Comparison of ENCODE assay signal across 25 mouse cellular contexts in the genomic region with DNA sequence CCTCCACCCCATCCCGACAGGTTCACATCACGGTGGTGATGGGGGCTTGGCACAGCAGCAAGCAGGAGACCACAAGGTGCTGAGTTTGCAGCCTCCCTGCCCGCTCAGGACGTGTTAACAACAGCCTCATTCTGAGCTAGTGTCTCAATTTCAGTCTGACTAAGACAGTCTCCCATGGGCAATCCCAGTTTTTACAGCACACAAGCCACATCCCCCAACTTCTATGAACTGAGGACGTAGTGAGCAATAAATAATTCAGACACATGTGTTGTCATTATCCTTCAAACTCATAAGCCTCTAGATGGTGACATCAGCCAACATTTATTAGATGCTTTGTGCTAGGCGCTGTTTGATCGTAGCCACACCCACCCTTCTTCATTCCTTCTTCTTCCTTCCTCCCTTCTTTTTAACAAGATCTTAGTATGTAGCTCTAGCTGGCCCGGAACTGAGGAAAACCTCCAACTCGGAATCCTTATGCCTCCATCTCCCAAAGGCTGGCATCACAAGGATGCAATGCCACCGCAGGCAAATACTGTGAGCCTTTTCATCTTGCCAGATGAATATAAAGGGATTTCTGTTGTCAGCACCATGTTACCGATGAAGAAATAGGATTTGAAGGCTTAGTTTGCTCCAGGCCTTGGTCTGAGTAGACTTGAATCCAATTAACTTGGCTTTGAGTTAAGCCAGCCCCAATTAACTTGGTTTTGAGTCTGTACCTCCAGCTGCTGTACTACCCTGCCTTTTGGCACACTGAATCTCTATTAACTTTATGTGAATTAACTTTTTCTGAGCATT.
A peak's percentile ranks its signal among the peaks of the same experiment; 100 is the strongest.
DNase-seq lines count a peak whose midpoint lies in the region; ATAC-seq and TF ChIP-seq lines count a peak whose summit lies in the region.
"Had no signal": no experiment of that assay in that cellular context is flagged by ENCODE, and none has a peak within 500 bp of the region (broad histone marks: within the 10 kb centered on the region; RNA-seq: fewer than 3 reads in every experiment).

No protein-coding gene starts in this region.

- H3K4me3 ChIP-seq in hindbrain, embryonic 16.5 days (ENCODE audit: low read length): no peak overlapping the region
- H3K4me3 ChIP-seq in hindbrain, embryonic 14.5 days (replicated peaks; ENCODE audit: low read length): no peak overlapping the region
- no peak overlapping the region for H3K4me3 ChIP-seq in myocyte
- H3K4me3 ChIP-seq: embryonic facial prominence, embryonic 12.5 days; erythroblast, embryonic 14.5 days; heart, embryonic 10.5 days; hindbrain, embryonic 12.5 days; intestine, embryonic 15.5 days; limb, embryonic 15.5 days; liver, embryonic 15.5 days; neural tube, embryonic 13.5 days had no signal

- no peaks in the 10 kb centered on the region for H3K36me3 ChIP-seq in hindbrain, embryonic 16.5 days (ENCODE audit: control insufficient read depth, insufficient read depth, low read length)
- no peaks in the 10 kb centered on the region for H3K36me3 ChIP-seq in hindbrain, embryonic 14.5 days (replicated peaks; ENCODE audit: control insufficient read depth, insufficient read depth)
- no peaks in the 10 kb centered on the region for H3K36me3 ChIP-seq in myocyte (ENCODE audit: control insufficient read depth, insufficient read depth)
- H3K36me3 ChIP-seq: embryonic facial prominence, embryonic 12.5 days; heart, embryonic 10.5 days; hindbrain, embryonic 12.5 days; intestine, embryonic 15.5 days; limb, embryonic 15.5 days; liver, embryonic 15.5 days; neural tube, embryonic 13.5 days had no signal

- H3K79me2 ChIP-seq in myocyte (ENCODE audit: control insufficient read depth, insufficient read depth): no peaks in the 10 kb centered on the region

- TF ChIP-seq CTCF in brain, embryonic 14.5 days (IDR thresholded peaks at IDR 0.05; ENCODE audit: borderline replicate concordance, extremely low read depth, insufficient read depth, insufficient read length): no peak

- no peak for TF ChIP-seq POLR2A in brain, embryonic 14.5 days (IDR thresholded peaks at IDR 0.05; ENCODE audit: borderline replicate concordance, extremely low read depth, insufficient read depth, insufficient read length, poor library complexity, severe bottlenecking)
- no peak for TF ChIP-seq POLR2A in myocyte (IDR thresholded peaks at IDR 0.05; ENCODE audit: insufficient read length, low read depth)

- H3K27ac ChIP-seq in hindbrain, embryonic 16.5 days (ENCODE audit: low read depth, low read length): no peak overlapping the region
- H3K27ac ChIP-seq in hindbrain, embryonic 14.5 days: no peak overlapping the region
- H3K27ac ChIP-seq: embryonic facial prominence, embryonic 12.5 days; heart, embryonic 10.5 days; hindbrain, embryonic 12.5 days; intestine, embryonic 15.5 days; limb, embryonic 15.5 days; liver, embryonic 15.5 days; neural tube, embryonic 13.5 days; stomach, postnatal 0 days had no signal

- 79% methylated on average over 11 of the region's 11 CpGs for WGBS in hindbrain, embryonic 16.5 days
- 79% methylated on average over 11 of the region's 11 CpGs for WGBS in hindbrain, embryonic 14.5 days

- no peak overlapping the region for H3K9ac ChIP-seq in hindbrain, embryonic 16.5 days (ENCODE audit: low read depth, low read length)
- no peak overlapping the region for H3K9ac ChIP-seq in hindbrain, embryonic 14.5 days
- H3K9ac ChIP-seq: embryonic facial prominence, embryonic 12.5 days; hindbrain, embryonic 12.5 days; intestine, embryonic 15.5 days; limb, embryonic 15.5 days; liver, embryonic 15.5 days; neural tube, embryonic 13.5 days had no signal

- H3K9me3 ChIP-seq in hindbrain, embryonic 16.5 days (ENCODE audit: control insufficient read depth, low read length): no peaks in the 10 kb centered on the region
- no peaks in the 10 kb centered on the region for H3K9me3 ChIP-seq in hindbrain, embryonic 14.5 days (ENCODE audit: control insufficient read depth, low read length)
- H3K9me3 ChIP-seq: embryonic facial prominence, embryonic 12.5 days; heart, embryonic 10.5 days; hindbrain, embryonic 12.5 days; intestine, embryonic 15.5 days; limb, embryonic 15.5 days; liver, embryonic 15.5 days; neural tube, embryonic 13.5 days had no signal

- no peaks in the 10 kb centered on the region for H3K4me1 ChIP-seq in hindbrain, embryonic 16.5 days (ENCODE audit: control insufficient read depth, insufficient read depth, low read depth, low read length)
- H3K4me1 ChIP-seq in hindbrain, embryonic 14.5 days (replicated peaks; ENCODE audit: control insufficient read depth, insufficient read depth, low read length): no peaks in the 10 kb centered on the region
- H3K4me1 ChIP-seq: embryonic facial prominence, embryonic 12.5 days; heart, embryonic 10.5 days; intestine, embryonic 15.5 days; liver, embryonic 15.5 days; neural tube, embryonic 13.5 days had no signal

- no peaks in the 10 kb centered on the region for H3K27me3 ChIP-seq in hindbrain, embryonic 16.5 days (replicated peaks; ENCODE audit: control insufficient read depth, insufficient read depth, low read length)
- no peaks in the 10 kb centered on the region for H3K27me3 ChIP-seq in hindbrain, embryonic 14.5 days (ENCODE audit: control insufficient read depth, insufficient read depth, low read length)
- no peaks in the 10 kb centered on the region for H3K27me3 ChIP-seq in myocyte (ENCODE audit: control insufficient read depth, insufficient read depth, insufficient read length)
- H3K27me3 ChIP-seq: embryonic facial prominence, embryonic 12.5 days; hindbrain, embryonic 12.5 days; intestine, embryonic 15.5 days; limb, embryonic 15.5 days; liver, embryonic 15.5 days; neural tube, embryonic 13.5 days had no signal

- H3K4me2 ChIP-seq in hindbrain, embryonic 16.5 days (ENCODE audit: low read length): no peak overlapping the region
- no peak overlapping the region for H3K4me2 ChIP-seq in hindbrain, embryonic 14.5 days (replicated peaks)
- peak overlapping the region; percentile 38 for H3K4me2 ChIP-seq in myocyte (ENCODE audit: low read depth)
- H3K4me2 ChIP-seq: embryonic facial prominence, embryonic 12.5 days; hindbrain, embryonic 12.5 days; intestine, embryonic 15.5 days; limb, embryonic 15.5 days; liver, embryonic 15.5 days; neural tube, embryonic 13.5 days had no signal

- peak; percentile 52; the same call in 1 of the 2 replicates for ATAC-seq in hindbrain, embryonic 16.5 days
- ATAC-seq in hindbrain, embryonic 14.5 days (ENCODE audit: low FRiP score): no peak
- ATAC-seq: activated CD4-positive, CD25-positive, alpha-beta regulatory T cell, adult 4 months; intestine, embryonic 15.5 days had no signal

- DNase-seq in hindbrain, embryonic 14.5 days (ENCODE audit: low spot score): no peak
- peak; percentile 59 for DNase-seq in Muller cell, postnatal 12 days (ENCODE audit: inconsistent ontology term)
- peak; percentile 51 for DNase-seq in brain, embryonic 14.5 days (ENCODE audit: low read depth)
- no peak for DNase-seq in layer of hippocampus, postnatal 14 days (ENCODE audit: low spot score in 2 of 2)
- DNase-seq in thymus, postnatal 0 days (ENCODE audit: low spot score): no peak
- DNase-seq: adrenal gland, postnatal 14 days; cerebellum, adult 11 months; cerebellum, postnatal 10 days; gastrocnemius, postnatal 36 days; heart, postnatal 10 days; lung, postnatal 10 days; right cerebral cortex, postnatal 4 days; thymus, postnatal 14 days had no signal

- no peak overlapping the region for H3ac ChIP-seq in myocyte (ENCODE audit: control insufficient read depth, insufficient read length)

TF ChIP-seq in myocyte, 11 proteins besides CTCF, POLR2A, EP300 and RAD21:
- TF ChIP-seq CEBPB (IDR thresholded peaks at IDR 0.05; ENCODE audit: insufficient read depth, poor library complexity, severe bottlenecking) (no peak), POLR2AphosphoS2 (IDR thresholded peaks at IDR 0.05; ENCODE audit: insufficient read length, low read depth) (no peak), TCF3 (IDR thresholded peaks at IDR 0.05; ENCODE audit: insufficient read length, low read depth) (no peak), E2F4 (IDR thresholded peaks at IDR 0.05; ENCODE audit: insufficient read depth) (no peak), REST (IDR thresholded peaks at IDR 0.05; ENCODE audit: insufficient read depth, insufficient read length) (no peak), MYOD1 (IDR thresholded peaks at IDR 0.05; ENCODE audit: control insufficient read depth in 1 of 3, insufficient read length in 2 of 3, low read depth in 2 of 3) (no peak), SRF (IDR thresholded peaks at IDR 0.05; ENCODE audit: control insufficient read depth, insufficient read length, low read depth) (no peak), MYOG (IDR thresholded peaks at IDR 0.05; ENCODE audit: control insufficient read depth in 1 of 3, insufficient read depth in 1 of 3, insufficient read length in 2 of 3, low read depth in 2 of 3) (no peak), MAX (IDR thresholded peaks at IDR 0.05; ENCODE audit: low read depth) (no peak), TCF12 (IDR thresholded peaks at IDR 0.05; ENCODE audit: insufficient read depth, poor library complexity, severe bottlenecking) (no peak), USF1 (IDR thresholded peaks at IDR 0.05; ENCODE audit: low read depth) (no peak)
TF ChIP-seq in myocyte: peak in this region for 0.

Comparison
In these comparisons a context has a peak if more than half of its experiments do, and no peak if none do; other contexts are left out.
1. DNase-seq: peak in Muller cell, postnatal 12 days (single experiment) and brain, embryonic 14.5 days (single experiment); none in hindbrain, embryonic 14.5 days (single experiment), layer of hippocampus, postnatal 14 days (0 of 2) and thymus, postnatal 0 days (single experiment).